Mouse (Mus musculus) T-helper 2 cell (primary cell): ENCODE measurements at regions not wholly inside any gene's neighbourhood (a gene's known extent, or its start where the extent isn't known, plus 50 kb on each side); places are given as distances from the start of the nearest gene placed in this dataset.

Experiments used
- in situ Hi-C: fragments of 300-600 bp; cut with MboI, MseI; formaldehyde crosslinking; loops from one replicate; pipeline ENCODE4 v1.15.1; 2025; ENCODE audit warnings: high pct_unique_total_duplicates

DNA sequence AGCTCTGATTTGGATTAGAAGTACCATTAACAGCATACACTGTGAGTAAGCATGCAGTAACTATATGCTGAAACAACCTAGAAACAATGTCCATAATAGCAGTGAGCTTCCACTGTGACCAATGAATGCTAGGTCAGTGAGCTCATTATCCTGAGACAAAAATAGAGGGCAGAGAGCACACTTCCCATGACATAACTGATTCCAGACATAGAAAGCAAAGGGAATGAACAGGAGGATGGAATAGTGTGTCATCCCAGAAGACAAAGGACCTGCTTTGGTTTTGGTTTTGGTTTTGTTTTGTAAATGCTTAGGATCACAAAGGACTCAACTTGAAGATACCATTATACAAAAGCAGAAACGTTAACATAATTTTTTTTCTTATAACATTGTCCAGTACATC lies 150.8 kb upstream of the Nr3c2 start:
- in situ Hi-C loops = loop anchor here (10.0 kb wide), 1 partner anchor 904 kb away; no protein-coding TSS in a partner anchor

DNA sequence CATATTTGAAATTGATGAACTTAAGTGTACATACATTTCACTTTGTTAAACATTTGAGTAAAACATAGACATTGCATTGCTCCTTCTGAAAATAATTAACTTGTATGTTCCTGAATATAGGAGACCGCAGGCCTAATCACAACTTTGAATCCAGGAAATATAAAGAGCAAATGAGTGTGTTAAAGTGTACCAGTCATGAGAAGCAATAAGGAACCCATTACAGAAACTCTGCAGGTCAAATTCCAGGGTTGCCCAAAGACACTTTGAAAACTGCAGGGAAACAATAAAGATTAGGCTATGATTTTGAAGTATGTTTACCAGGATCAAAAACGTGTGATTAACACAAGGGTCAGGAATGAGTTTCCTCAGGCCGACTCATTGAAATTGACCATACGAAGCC lies 149.0 kb upstream of the Nr3c2 start:
- in situ Hi-C loops = no loop called here

DNA sequence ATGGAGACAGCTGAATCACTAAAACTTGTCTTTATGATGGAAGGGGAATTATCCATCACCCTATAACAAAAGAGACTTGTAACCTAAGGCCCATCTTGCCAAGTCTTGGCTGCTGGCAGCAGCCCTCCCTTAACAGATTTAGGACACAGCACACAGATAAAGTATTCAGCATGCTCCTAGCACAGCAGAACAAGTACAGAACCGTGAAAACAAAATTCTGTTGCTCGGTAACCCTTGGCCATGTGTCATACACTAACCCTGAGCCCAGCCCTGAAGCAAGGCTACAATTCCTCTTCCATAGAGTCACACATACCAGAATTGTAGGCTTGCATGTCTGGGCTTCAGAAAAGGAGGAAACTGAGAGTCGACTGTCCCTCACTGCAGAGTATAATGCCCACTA lies 145.1 kb upstream of the Nr3c2 start:
- in situ Hi-C loops = no loop called here

DNA sequence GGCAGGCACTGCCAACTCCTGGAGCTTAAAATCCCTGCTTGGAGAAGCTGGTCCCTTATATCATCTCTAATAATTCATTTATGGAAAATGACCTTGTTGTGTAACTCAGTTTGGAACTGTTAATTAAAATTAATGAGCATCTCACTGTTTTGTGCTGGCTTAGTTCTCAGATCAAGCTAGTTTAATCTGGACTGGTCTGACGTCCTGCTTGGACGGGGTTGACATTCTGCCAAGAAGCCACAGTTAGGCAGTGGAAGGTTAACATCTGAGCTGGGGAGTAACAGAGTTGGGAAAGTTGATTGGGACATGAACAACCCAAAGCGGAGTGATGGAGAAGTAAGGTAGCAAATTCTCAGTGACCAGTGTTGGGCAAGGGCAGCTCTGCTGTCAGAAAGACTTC lies 135.0 kb upstream of the Nr3c2 start:
- in situ Hi-C loops = no loop called here

GRCm38 (mm10) chr8:76768302-76768701 lies 130.9 kb upstream of the Nr3c2 start:
- in situ Hi-C loops = no loop called here

GRCm38 (mm10) chr8:76787744-76788143 lies 111.5 kb upstream of the Nr3c2 start:
- in situ Hi-C loops = no loop called here

GRCm38 (mm10) chr8:76793891-76794290 lies 105.4 kb upstream of the Nr3c2 start:
- in situ Hi-C loops = no loop called here

DNA sequence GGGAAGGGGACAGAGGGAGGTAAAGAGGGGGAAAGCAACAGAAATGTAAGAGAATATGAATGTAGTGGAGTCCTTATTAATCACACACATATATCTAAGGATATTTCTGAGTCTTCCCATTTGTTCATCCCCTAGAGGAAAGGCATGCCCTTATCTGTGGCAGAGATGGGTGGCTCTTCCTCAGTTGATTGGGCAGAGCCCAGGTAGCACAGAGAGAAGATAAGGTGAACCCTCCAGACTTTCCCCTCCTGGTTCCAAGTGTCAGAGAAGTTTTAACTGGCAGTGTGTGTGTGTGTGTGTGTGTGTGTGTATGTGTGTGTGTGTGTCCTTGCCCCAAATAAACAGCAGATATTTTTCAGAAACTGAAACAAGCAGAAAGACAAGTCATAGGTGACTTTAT lies 99.2 kb upstream of the Nr3c2 start:
- in situ Hi-C loops = no loop called here

- in situ Hi-C loops = no loop called here
Observed at GRCm38 (mm10) chr8:76823456-76823855, 75.8 kb upstream of the Nr3c2 start.
